Mouse (Mus musculus) ES-E14 (cell line): ENCODE data around the gene Zbtb2. TPM values are rescaled to one million over a fixed set of nuclear protein-coding genes. Genes with fewer than 3 reads are reported as not detected.

Source experiments
- DNase-seq: peaks from one replicate; pipeline ENCODE4 v3.0.0-alpha.2; 2013; ENCODE audit warnings: low read depth, low spot score
- H3K27ac ChIP-seq: 2 replicates; pipeline ENCODE4 v1.5.1; 2012; ENCODE audit warnings: low read depth, mild to moderate bottlenecking, low read length, moderate library complexity, mixed read lengths; ENCODE audit not compliant: poor library complexity, insufficient read depth, severe bottlenecking
- H3K36me3 ChIP-seq: 2 replicates; pipeline ENCODE4 v1.6.1; 2012; ENCODE audit warnings: mild to moderate bottlenecking, low read length, moderate library complexity, mixed read lengths; ENCODE audit not compliant: control insufficient read depth, poor library complexity, insufficient read depth, severe bottlenecking
- H3K4me1 ChIP-seq, 2 experiments: fragments of 150-350 bp in 1 of 2; sonication (generic) in 1 of 2; 2 replicates each; pipeline ENCODE4 v1.6.1; 2012; ENCODE audit warnings: low read length in 2 of 2, mild to moderate bottlenecking in 1 of 2, mixed read lengths in 1 of 2; ENCODE audit not compliant: control insufficient read depth in 2 of 2, insufficient read depth in 2 of 2, poor library complexity in 1 of 2
- H3K4me3 ChIP-seq, 2 experiments: fragments of 150-350 bp in 1 of 2; sonication (generic) in 1 of 2; 2 replicates each; pipeline ENCODE4 v1.5.1; 2012; ENCODE audit warnings: low read length in 2 of 2, low read depth in 1 of 2, mild to moderate bottlenecking in 1 of 2, mixed read lengths in 1 of 2; ENCODE audit not compliant: insufficient read depth in 1 of 2, poor library complexity in 1 of 2, severe bottlenecking in 1 of 2
- H3K9ac ChIP-seq: 2 replicates; pipeline ENCODE4 v1.6.1; 2012; ENCODE audit warnings: low read depth, mild to moderate bottlenecking, low read length, mixed read lengths; ENCODE audit not compliant: poor library complexity, insufficient read depth, severe bottlenecking
- H3K9me3 ChIP-seq: fragments of 150-350 bp; sonication (generic); 2 replicates; pipeline ENCODE4 v1.6.1; 2012; ENCODE audit warnings: low read depth, mild to moderate bottlenecking, low read length; ENCODE audit not compliant: control insufficient read depth, insufficient read depth
- CHD2 ChIP-seq: IDR thresholded peaks from 2 replicates; pipeline ENCODE4 v1.6.1; 2014; ENCODE audit warnings: mild to moderate bottlenecking, low read depth, low read length, inconsistent platforms
- HCFC1 ChIP-seq: IDR thresholded peaks from 2 replicates; pipeline ENCODE4 v1.6.1; 2012; ENCODE audit warnings: low read length, inconsistent platforms, borderline replicate concordance; ENCODE audit not compliant: insufficient read depth
- MAFK ChIP-seq: IDR thresholded peaks from 2 replicates; pipeline ENCODE4 v1.6.1; 2014; ENCODE audit warnings: mild to moderate bottlenecking, low read depth, low read length, inconsistent platforms; ENCODE audit not compliant: insufficient read depth
- ZC3H11A ChIP-seq: IDR thresholded peaks from 2 replicates; pipeline ENCODE4 v1.6.1; 2012; ENCODE audit warnings: low read depth, mild to moderate bottlenecking, inconsistent platforms, low read length, borderline replicate concordance
- ZNF384 ChIP-seq: IDR thresholded peaks from 2 replicates; pipeline ENCODE4 v1.6.1; 2012; ENCODE audit warnings: low read depth, low read length, inconsistent platforms
- in situ Hi-C, 2 experiments: fragments of 600-800 bp; cut with MboI; formaldehyde crosslinking; loops; one replicate each; pipeline ENCODE4 v1.15.1; 2025; ENCODE audit warnings: low sequenced_read_pairs in 2 of 2, inconsistent platforms in 1 of 2; ENCODE audit not compliant: unreplicated experiment in 2 of 2
- total RNA-seq: library from RNA; depleted of rRNA; stranded (reverse); fragments of 300-350 nt; gene quantifications from 2 replicates; pipeline ENCODE4 v1.2.3, GENCODE M21; 2012

The Zbtb2 gene
- total RNA-seq, 1 experiment, result 14.7 TPM

- Histone ChIP-seq H3K9ac (no peak overlapping the region), H3K4me3 (no peak overlapping the region), H3K4me1 (peaks cover 14 to 43% of the 10 kb centered on the region in 2 experiments), H3K27ac (peak overlapping the region; percentile 72; the same call in 1 of the 2 replicates), H3K36me3 (peaks cover under 1% of the 10 kb centered on the region; the same call in 1 of the 2 replicates), H3K9me3 (no peaks in the 10 kb centered on the region)
- no peak for TF ChIP-seq CHD2
- no peak for TF ChIP-seq ZC3H11A
- no peak for TF ChIP-seq MAFK
- TF ChIP-seq ZNF384, result no peak
- TF ChIP-seq HCFC1, result no peak
- in situ Hi-C loops, result no loop called here
- DNase-seq, result no peak
These were observed 14.3 kb downstream of the Zbtb2 start for GRCm38 (mm10) chr10:4373558-4373957.

- peak; percentile 46 for DNase-seq
- Histone ChIP-seq H3K4me3 (no peak overlapping the region), H3K9me3 (no peaks in the 10 kb centered on the region), H3K9ac (no peak overlapping the region), H3K27ac (peak overlapping the region; percentile 15; the same call in 1 of the 2 replicates), H3K36me3 (peaks cover 5% of the 10 kb centered on the region; the same call in 1 of the 2 replicates), H3K4me1 (peaks cover 13 to 44% of the 10 kb centered on the region in 2 experiments)
- in situ Hi-C loops, result no loop called here
- no peak for TF ChIP-seq MAFK
- TF ChIP-seq HCFC1, result no peak
- no peak for TF ChIP-seq CHD2
- no peak for TF ChIP-seq ZNF384
- peak; percentile 4; the same call in 1 of the 2 replicates for TF ChIP-seq ZC3H11A
These were observed 15.9 kb downstream of the Zbtb2 start for GRCm38 (mm10) chr10:4372011-4372410.

- TF ChIP-seq MAFK, result no peak
- TF ChIP-seq ZC3H11A, result no peak; the same call in 1 of the 2 replicates
- no peak for TF ChIP-seq ZNF384
- TF ChIP-seq CHD2, result no peak
- TF ChIP-seq HCFC1, result no peak
- Histone ChIP-seq H3K9me3 (no peaks in the 10 kb centered on the region), H3K4me1 (peaks cover 3 to 32% of the 10 kb centered on the region in 2 experiments), H3K9ac (peak overlapping the region; percentile 9; the same call in 1 of the 2 replicates), H3K27ac (no peak overlapping the region), H3K4me3 (no peak overlapping the region), H3K36me3 (peaks cover 5% of the 10 kb centered on the region; the same call in 1 of the 2 replicates)
- DNase-seq, result no peak
- in situ Hi-C loops, result no loop called here
These were observed 17.8 kb downstream of the Zbtb2 start for GRCm38 (mm10) chr10:4370105-4370504.

GRCm38 (mm10) chr10:4364618-4365017 is 23.3 kb downstream of the Zbtb2 start:
- Histone ChIP-seq H3K27ac (no peak overlapping the region), H3K9me3 (no peaks in the 10 kb centered on the region), H3K36me3 (peaks cover 8% of the 10 kb centered on the region; the same call in 1 of the 2 replicates), H3K4me3 (no peak overlapping the region), H3K9ac (no peak overlapping the region), H3K4me1 (peaks cover 0 to 3% of the 10 kb centered on the region in 2 experiments; a peak in 1 of 4 replicates)
- no peak for DNase-seq
- TF ChIP-seq ZNF384 (no peak), ZC3H11A (no peak), MAFK (no peak), HCFC1 (no peak), CHD2 (no peak)
- in situ Hi-C loops, result no loop called here

- Histone ChIP-seq H3K36me3 (peaks cover 59% of the 10 kb centered on the region), H3K4me1 (peaks cover 0 to 10% of the 10 kb centered on the region in 2 experiments; a peak in 2 of 4 replicates), H3K9me3 (no peaks in the 10 kb centered on the region), H3K27ac (no peak overlapping the region), H3K4me3 (no peak overlapping the region), H3K9ac (no peak overlapping the region)
- TF ChIP-seq MAFK, result no peak
- TF ChIP-seq ZC3H11A, result no peak
- TF ChIP-seq ZNF384, result no peak
- no peak for TF ChIP-seq CHD2
- no peak for TF ChIP-seq HCFC1
- no peak for DNase-seq
- in situ Hi-C loops, result no loop called here
These were observed 30.5 kb downstream of the Zbtb2 start for GRCm38 (mm10) chr10:4357435-4357834.
